Mouse (Mus musculus): ENCODE measurements around the gene Cep89.

The Cep89 gene

DNA sequence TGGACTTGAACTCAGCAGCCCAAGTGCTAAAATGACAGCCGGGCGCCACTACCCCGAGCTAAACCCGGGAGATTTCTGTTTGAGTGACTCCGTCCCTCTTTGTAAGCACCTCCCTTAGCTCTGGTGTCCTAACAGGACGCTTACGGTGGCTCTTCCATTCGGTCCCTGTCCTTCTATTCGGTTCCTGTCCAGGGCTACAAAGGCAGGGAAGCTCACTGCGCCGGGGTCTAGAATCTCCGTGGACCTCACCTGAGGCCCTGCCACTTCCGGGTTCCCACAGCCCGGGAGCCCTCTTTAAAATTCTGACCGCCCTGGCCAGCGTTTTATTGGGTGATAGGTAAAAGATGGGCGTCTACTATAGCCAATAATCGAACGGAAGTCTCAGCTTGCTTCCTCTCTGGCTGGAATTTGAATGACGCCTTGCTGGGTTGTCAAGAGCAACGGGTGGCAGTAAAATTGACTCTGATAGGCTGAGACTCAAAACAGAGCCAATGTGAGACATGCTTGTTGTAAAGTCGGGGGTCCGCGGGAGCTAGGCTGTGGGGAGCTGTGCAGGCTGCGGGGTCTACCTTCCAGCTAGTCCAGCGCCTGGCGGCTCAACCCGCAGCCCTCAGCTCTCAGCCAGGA is at the start of gene Cep89, which contains the start of gene Faap24:
Gene Cep89, plus strand, starts transcription at position 494 of the 627 bp plus-strand sequence.
Gene Faap24, minus strand, starts transcription at position 295 of the 627 bp plus-strand sequence.
- peak; percentile 100 for DNase-seq

DNA sequence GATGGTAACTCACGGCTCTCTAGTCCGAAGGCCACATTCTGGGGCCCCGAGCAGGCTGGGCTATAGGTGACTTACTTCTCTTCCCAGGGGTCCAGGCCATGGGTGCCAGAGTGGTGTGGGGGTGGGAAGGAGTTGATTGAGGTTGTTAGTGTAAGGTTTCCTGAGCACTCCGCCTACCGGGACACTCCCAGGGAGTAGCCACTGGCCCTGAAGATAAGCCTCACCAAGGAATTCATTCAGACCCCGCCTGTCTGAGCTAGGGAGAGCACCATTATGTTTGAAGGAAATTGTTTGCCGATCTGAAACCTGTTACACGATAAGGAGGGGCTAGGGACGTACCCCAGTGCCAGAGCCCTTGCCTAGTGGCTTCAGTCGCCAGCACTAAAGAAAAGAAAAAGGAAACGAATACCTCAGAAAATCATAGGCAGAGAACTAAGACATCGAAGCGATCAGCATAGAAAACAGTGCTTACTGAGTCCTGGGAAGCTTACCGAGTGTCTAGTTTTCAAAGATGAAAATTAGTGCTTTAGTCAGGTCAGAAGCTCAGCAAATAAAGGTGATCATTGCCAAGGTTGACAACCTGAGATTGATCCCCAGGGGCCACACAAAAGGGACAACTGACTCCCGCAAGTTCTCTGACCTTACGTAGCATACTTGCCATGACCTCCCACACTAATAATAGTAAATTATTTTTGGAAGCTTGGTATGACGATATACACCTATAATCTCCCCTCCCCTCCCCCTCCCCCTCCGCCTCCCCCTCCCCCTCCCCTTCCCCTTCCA is 48.7 kb upstream of the Cep89 start:
- DNase-seq: no peak

DNA sequence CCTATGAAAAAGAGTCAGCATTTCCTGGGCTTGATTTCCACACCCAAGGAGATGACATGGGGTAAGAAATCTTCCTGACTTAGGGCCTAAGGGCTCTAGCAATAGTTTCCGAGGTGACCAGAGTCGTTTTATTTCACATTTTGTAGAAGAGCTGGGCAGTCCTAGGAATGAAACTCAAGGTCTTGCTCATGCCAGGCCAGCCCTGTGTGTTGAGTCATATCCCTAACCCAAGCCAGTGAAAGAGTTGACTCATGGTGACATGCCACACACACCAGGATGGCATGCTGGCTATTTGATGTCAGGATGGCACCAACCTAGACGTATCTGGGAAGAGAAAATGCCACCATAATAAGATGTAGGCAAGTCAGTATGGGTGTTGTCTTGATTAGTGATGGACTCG is 47.8 kb upstream of the Cep89 start:
- DNase-seq: no peak

DNA sequence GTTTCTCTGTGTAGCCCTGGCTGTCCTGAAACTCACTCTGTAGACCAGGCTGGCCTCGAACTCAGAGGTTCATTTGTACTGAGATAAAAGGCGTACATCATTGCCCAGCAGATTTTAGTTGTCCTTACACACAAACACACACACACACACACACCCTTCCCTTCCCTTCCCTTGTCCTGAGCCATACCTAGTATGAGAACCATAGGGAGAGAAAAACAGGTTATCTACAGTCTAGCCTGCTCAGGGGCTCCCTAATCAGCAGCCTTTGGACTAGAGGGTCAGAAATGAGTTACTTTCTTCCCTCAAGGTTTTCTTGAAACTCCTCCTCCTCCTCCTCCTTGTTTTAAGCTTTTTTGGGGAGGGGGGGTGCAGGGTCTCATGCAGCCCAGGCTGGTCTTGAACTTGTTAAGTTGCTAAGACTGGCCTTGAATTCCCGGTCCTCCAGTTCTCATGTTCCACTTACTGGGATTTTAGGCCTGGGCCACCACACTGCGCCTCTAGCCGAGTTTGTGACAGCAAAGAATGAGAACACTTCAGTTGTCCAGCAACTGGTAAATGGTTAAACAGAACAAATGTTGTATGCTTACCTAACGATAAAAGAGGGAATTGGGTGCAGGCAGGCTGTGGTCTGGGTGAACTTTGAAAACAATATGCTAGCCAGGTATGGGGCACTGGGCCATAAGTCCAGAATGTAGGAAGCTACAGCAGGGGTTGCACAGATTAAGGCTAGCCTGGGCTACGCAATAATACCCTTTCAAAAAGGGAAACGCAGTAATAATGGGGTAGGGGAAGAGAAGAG is 46.8 kb upstream of the Cep89 start:
- no peak for DNase-seq

DNA sequence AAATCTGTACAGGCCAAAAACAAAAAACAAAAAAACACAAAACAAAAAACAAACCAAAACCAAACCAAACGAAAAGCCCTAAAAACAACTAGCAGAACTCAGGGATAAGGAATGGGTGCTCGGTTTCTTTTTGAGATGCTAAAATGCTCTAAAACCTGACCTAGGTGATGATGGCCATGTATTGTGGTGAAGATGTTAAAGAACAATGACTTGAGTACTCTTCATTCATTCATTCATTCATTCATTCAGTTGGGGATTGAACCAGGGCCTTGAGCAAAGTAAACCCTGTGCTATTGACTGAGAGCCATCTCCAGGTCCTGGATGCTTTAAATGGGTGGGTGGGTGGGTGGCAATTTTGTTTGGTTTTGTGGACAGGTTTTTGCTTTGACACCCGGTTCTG is 45.7 kb upstream of the Cep89 start:
- DNase-seq: no peak

DNA sequence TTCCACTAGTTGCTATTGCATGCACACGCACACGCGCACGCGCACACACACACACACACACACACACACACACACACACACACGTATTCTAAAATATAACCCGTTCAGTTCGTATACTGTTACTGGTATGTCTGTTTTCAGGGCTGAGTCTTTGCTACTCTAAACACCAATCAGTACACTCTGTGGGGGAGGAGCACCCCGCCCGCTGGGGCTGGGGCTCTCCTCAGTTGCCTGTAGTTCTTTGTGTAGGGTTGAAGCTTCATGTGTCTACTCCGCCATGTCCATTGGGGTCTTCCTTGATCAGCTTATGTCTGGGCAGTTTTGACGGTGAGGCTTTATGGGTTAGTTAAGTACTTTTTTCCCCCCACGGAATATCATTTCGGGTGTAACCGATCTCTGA is 43.5 kb upstream of the Cep89 start:
- no peak for DNase-seq

DNA sequence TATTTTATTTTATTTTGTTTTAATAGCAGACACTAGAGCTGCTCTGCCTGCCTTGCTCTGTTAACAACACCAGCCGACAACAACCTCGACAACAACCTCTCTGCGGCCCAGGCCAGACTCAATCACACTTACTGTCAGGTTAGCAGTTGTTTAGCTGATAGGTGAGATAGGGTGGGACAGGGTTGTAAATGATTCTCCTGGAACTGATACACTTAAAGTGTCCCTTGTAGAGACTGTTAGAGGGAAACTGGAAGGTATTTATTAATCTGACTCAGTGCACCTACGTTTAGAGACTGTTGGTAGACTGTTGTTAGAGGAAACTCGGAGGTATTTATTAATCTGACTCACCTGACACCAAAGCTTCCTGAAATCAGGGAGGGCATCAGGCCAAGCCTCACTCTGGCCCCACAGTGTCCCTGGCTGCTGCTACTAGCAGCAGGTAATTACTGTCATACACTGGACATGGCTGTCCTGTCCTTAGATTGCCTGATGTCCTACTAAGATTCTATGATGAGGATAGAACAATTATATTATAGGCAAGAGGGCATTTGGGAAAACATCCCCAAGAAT is 41.4 kb upstream of the Cep89 start:
- no peak for DNase-seq

DNA sequence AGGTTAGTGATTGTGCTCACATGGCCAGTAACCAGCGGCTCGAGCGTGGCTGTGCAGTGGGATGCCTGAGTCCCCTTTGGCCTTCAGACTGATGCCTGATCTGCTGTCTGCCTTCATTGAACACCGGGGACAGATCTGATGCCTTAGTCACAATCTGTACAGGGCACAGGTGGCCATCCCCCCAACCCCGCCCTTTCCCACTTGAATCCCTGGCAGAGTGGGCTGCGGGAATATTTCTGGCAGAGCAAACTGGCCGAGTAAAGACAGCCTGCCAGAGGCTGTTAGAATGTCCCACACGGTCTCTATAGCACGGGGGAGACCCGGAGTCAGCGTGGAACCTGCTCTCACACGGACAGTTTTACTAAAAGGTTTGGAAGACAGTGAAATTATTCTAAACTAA is 39.2 kb upstream of the Cep89 start:
- no peak for DNase-seq

DNA sequence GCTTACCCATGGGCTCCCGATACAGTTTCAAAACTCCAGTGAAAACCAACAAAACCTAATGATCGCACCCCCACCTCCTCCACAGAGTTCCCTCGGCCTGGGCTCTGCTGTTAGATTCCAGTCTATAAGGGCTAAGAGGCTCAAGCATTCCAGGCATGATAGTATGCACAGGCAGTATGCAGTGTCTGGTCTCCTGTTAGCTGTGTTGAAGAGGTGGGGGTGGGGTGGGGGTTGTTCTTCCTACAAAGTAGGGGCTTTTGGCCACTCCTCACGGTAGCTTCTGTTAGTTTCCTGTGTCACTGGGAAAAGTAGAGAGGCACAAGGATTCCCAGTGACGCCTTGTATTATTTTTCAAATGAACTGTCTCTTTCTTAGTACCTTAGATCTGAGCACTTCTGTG is 34.6 kb upstream of the Cep89 start:
- DNase-seq: no peak

DNA sequence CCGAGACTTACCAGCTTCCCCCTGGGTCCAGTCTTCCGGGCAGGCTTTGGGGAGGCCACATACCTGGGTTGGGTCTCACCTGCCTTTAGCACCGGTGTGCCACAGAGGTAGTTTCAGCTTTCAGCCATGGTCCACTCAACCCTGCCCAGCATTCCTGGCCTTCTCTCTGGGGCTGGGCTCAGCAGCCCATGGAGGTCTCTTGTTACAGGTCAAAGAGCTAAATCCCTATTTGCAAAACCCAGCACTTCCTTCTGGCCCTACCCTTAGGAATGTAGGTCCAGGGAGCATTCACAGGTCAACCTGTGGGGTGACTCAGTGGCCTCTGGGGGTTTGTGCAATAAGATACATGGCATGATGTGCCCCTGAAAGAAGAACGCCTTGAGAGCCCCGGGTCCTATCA is 34.0 kb upstream of the Cep89 start:
- no peak for DNase-seq

DNA sequence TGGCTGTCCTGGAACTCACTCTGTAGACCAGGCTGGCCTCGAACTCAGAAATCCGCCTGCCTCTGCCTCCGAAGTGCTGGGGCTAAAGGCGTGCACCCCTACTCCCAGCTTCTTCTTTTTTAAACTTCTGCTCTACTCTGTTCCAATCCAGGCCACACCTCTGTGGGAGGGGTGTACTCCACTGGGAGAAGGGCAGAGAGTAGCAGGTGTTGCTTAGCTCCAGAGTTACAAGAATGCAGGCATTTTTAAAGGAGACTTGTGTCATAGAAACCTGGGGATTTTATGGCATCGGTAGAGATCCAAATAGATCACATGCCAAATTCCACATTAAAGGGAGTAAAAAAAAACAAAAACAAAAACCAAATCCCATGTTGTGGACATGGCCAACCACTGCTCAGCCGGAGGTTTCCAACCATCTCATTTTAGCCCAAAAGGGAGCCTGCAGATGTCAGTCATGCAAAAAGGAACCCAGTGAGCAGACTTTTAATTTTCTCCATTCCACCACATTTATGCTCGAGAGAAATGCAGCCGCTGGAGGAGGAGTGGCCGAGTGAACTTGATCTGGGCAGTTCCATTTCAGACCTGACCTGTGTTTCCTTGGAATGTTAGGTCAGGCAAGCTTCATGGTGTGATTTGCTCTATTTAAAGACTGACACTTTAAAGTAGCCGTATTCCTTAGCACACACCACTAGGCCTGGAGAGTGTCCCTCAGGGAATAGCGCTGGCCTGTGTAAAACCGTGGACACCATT is 31.5 kb upstream of the Cep89 start:
- DNase-seq: no peak

DNA sequence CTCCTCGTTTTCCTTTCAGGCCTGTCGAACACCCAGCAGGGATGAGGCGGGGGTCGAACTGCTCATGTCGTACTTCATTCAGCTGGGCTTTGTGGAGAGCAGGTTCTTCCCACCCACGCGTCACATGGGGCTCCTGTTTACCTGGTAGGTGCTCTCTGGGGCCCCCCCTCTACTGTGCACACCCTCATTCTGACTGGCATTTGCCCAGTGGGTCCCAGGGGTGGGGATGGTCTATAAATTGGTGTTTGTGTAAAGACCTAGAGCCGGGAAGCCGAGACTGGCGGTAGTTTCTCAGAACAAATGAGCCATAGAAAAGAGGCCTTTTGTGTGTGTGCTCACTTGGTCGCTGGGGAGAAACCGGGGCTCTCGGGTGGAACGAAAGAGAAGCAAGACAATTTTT is 25.7 kb upstream of the Cep89 start:
- peak; percentile 6 for DNase-seq

DNA sequence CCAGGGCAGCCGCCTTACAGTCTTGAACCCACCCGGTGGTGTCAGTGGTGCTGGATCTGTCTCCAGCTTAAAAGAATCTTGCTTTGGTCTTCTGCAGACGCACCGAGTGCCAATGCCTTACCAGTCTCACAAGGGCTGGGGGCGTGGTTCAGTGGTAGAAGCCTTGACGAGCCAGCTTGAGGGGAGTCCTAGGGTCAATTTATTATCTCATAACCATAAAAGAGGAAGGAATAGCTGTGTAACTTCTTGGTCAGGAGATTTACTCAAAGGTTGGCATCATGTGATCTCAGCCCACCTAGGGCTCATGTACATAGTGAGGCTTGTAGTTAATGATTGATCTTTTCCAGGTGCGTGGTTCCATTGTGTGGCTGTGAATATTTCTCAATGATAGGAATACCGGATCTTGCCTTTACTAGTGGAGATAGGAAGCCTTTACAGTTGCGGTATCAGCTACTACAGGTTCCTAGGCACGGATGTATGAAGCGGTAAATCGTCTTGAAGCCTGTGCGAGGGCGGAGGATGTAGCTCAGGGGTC is 24.3 kb upstream of the Cep89 start:
- DNase-seq: no peak

DNA sequence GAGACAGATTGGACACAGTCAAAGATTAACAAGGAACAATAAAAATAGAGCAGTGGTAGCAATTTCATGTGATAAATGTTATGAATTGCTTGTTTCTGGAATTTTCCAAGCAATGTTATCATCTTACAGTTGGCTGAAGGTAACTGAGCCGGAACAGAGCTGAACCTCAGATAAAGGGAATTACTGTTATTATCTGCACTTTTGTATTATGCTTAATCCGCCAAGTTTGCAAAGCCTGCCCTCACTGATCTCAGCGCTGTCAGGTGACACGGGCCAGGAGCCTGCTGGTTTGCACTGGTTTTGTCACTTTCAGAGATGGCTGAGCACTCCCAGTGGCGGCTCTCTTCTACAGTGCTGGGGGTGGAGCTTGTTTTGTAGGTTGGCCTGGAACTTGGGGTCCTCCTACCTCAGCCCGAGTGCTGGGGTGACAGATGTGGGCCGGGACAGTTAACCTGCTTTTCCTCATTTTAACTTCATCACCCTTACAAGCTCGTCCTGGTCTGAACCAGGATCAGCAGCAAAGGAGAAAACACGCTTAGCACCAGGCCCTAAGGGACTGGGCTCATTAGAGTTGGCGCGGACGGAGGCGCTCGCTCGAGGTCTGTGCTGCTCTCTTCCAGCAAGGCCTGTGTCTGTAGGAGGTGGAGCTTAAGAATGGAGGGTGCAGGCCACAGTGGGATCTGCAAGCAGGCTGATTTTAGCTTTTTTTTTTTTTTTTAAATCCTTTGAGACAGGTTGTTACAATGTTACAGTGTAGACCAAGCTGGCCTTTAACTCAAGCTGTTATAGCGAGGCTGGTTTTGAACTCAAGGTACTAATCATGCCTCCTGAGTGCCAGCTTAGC is 23.5 kb upstream of the Cep89 start:
- peak; percentile 11 for DNase-seq

DNA sequence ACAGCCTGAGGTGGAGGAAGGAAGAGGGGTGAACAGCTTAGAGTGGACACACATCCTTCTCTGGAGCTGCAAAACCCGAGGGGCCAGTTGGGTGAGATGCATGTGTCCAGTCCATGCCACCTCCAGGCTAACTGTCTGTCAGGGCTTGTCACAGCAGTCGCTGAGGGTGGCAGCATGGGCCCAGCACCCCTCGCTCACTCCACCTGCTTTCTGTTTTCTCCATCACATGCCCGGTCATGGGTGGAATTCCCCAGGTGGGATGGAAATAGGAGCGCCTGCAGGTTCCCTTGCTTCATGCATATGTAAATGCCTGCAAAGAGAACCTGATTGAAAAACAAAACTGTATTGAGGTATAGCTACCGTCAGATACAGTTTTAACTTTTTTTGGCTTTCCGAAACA is 22.6 kb upstream of the Cep89 start:
- no peak for DNase-seq

DNA sequence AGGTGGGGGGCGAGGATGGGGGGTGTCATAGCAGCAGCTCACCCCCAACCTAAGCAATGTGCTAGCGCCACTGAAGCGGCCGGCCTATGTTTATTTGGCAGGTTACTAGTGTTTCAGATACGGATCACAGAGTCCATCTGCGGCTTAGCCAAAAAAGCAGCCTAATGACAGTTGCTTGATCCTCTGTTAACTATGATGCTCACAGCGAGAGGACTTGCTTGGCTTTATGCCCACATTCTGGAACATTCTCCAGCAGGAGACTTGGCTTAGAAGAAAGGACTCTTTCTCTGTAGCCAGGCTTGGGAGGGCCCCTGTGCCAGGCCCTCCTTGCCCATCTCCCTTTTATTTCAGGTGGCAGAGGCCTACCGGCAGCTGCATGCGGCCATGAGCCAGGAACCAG is 20.2 kb upstream of the Cep89 start:
- DNase-seq: peak; percentile 35

DNA sequence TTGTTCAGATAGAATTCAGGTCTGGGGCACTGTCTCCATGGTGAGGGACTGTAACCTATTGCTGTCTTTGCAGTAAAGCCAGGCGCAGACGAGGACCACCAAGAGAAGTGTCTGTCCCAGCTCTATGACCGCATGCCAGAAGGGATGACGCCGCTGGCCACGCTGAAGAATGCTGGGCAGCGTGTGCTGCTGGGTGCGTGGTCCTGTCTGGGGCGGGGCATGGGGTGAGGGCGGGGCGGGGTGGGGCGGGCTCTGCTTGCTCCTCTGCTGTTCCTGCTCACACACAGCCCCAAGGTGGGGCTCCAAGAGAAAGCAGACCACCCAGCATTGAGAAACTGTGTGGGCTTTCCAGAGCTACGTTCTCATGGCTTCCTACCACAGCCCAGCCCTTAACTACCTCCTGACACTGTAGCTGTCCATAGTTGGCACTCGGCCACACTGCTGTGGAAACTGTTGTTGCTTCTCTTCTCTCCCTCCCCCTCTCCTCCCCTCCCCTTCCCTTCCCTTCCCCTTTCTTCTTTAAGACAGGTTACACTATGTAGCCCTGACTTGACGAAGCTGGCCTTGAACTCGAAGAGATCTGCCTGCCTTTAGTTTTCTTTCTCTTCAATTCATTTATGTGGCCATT is 17.2 kb upstream of the Cep89 start:
- DNase-seq: peak; percentile 29

DNA sequence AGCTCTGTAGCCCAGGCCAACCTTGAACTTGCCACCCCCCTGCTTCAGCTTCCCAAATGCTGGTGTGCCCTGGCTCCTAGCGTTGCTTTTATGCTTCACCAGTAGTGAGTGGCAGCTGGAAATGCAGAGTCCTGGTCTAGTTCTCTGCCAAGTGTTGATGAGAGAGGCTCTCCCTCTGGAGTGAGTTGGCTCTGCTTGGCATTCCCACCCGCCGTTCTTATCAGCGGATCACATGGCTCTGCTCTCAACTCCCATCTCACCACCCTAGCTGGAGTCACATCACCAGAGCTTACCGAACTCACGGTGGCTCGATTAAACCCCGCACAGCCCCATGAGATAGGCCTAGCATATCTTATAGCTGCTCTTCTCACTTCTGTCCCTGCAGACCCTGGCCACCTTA is 16.5 kb upstream of the Cep89 start:
- no peak for DNase-seq

DNA sequence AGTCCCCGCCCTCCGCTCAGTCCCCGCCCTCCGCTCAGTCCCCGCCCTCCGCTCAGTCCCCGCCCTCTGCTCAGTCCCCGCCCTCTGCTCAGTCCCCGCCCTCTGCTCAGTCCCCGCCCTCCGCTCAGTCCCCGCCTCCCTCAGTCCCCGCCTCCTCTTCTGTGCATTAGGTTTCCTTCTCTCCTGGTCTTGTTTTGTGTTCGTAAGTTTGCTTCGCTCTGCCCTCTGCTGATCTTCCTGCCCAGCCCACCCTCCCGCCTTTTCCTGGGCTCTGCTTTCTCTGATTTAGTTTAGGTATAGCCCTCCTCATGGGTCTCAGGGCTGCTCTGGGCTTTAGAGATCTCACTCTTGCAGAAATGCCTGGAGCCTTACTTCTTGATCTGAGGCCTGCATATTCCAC is 15.0 kb upstream of the Cep89 start:
- no peak for DNase-seq

DNA sequence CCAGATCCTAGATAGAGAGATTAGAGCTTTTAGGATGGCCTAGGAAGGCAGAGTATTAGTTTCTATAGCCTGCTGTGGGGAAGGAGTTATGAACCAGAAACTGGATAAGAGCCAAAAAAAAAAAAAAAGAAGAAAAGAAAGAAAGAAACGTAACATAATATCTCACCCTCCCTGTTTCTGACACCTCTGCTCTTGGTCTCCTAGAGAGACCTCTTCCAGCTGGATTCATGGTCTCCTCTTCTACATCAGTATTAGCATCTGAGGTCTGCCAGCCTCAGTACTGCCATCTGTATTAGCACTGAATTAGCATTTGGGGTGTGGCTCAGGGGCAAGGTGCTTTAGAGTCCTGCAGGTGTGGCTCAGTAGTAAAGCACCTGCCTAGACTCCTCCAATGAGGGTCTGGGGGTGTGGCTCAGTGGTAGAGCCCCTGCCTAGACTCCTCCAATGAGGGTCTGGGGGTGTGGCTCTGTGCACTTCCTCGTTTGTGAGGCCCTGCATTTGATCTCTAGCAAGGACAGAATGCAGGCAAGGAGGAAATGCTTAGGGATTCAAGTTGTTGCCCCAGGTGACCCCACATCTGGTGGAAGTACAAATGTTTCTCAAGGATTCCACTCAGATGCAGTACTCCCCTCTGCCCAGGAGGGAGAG is 14.0 kb upstream of the Cep89 start:
- DNase-seq: no peak

Measured in retina, postnatal 1 day (tissue).